Mouse (Mus musculus): ENCODE data around the gene Nenf.

Nenf gene

GRCm38 (mm10) chr1:191317591-191318196, at the start of gene Nenf:
Nenf (minus strand) TSS chr1:191318194.
- peak; percentile 76 for DNase-seq (ENCODE audit: extremely low spot score)

- DNase-seq (ENCODE audit: extremely low spot score), result no peak
These were observed 46.5 kb upstream of the Nenf start for GRCm38 (mm10) chr1:191364477-191364876.

- no peak for DNase-seq (ENCODE audit: extremely low spot score)
These were observed 44.4 kb upstream of the Nenf start for GRCm38 (mm10) chr1:191362412-191362811.

- no peak for DNase-seq (ENCODE audit: extremely low spot score)
These were observed 41.5 kb upstream of the Nenf start for GRCm38 (mm10) chr1:191359478-191359877.

- DNase-seq (ENCODE audit: extremely low spot score), result no peak
These were observed 38.9 kb upstream of the Nenf start for GRCm38 (mm10) chr1:191356936-191357335.

- DNase-seq (ENCODE audit: extremely low spot score), result no peak
These were observed 35.8 kb upstream of the Nenf start for GRCm38 (mm10) chr1:191353836-191354235.

GRCm38 (mm10) chr1:191352786-191353488, 34.9 kb upstream of the Nenf start:
- DNase-seq (ENCODE audit: extremely low spot score), result peak; percentile 35

- no peak for DNase-seq (ENCODE audit: extremely low spot score)
These were observed 32.4 kb upstream of the Nenf start for GRCm38 (mm10) chr1:191350355-191350754.

- no peak for DNase-seq (ENCODE audit: extremely low spot score)
These were observed 31.6 kb upstream of the Nenf start for GRCm38 (mm10) chr1:191349486-191350037.

GRCm38 (mm10) chr1:191348996-191349395, 31.0 kb upstream of the Nenf start:
- no peak for DNase-seq (ENCODE audit: extremely low spot score)

GRCm38 (mm10) chr1:191348592-191348991, 30.6 kb upstream of the Nenf start:
- DNase-seq (ENCODE audit: extremely low spot score), result no peak

GRCm38 (mm10) chr1:191347602-191348001, 29.6 kb upstream of the Nenf start:
- no peak for DNase-seq (ENCODE audit: extremely low spot score)

- no peak for DNase-seq (ENCODE audit: extremely low spot score)
These were observed 22.5 kb upstream of the Nenf start for GRCm38 (mm10) chr1:191340530-191340929.

- no peak for DNase-seq (ENCODE audit: extremely low spot score)
These were observed 21.9 kb upstream of the Nenf start for GRCm38 (mm10) chr1:191339876-191340275.

GRCm38 (mm10) chr1:191334500-191334899, 16.5 kb upstream of the Nenf start:
- DNase-seq (ENCODE audit: extremely low spot score), result no peak

GRCm38 (mm10) chr1:191330356-191330755, 12.4 kb upstream of the Nenf start:
- DNase-seq (ENCODE audit: extremely low spot score), result no peak

GRCm38 (mm10) chr1:191328019-191328441, 10.0 kb upstream of the Nenf start:
- no peak for DNase-seq (ENCODE audit: extremely low spot score)

- no peak for DNase-seq (ENCODE audit: extremely low spot score)
These were observed 9.3 kb upstream of the Nenf start for GRCm38 (mm10) chr1:191327258-191327657.

- DNase-seq (ENCODE audit: extremely low spot score), result no peak
These were observed 8.4 kb upstream of the Nenf start for GRCm38 (mm10) chr1:191326233-191326882.

- DNase-seq (ENCODE audit: extremely low spot score), result peak; percentile 95
These were observed 7.8 kb upstream of the Nenf start, which contains the start of gene Tmem206 for GRCm38 (mm10) chr1:191325726-191326232. Tmem206 (plus strand) TSS chr1:191325912.

GRCm38 (mm10) chr1:191324733-191325590, 7.0 kb upstream of the Nenf start:
- no peak for DNase-seq (ENCODE audit: extremely low spot score)

Measured in embryo, embryonic 9.5 days (tissue).